Mouse (Mus musculus) liver, postnatal 0 days (tissue): Measurements from ENCODE around the gene Zfp446.

ENCODE experiments used
- CTCF ChIP-seq: sonication (generic); IDR thresholded peaks from 2 replicates; pipeline ENCODE4 v1.5.1; 2016; ENCODE audit warnings: antibody characterized with exemption, low read depth
- EP300 ChIP-seq: IDR thresholded peaks from 2 replicates; pipeline ENCODE4 v1.6.1; 2016; ENCODE audit warnings: antibody characterized with exemption, low read depth, mild to moderate bottlenecking

DNA sequence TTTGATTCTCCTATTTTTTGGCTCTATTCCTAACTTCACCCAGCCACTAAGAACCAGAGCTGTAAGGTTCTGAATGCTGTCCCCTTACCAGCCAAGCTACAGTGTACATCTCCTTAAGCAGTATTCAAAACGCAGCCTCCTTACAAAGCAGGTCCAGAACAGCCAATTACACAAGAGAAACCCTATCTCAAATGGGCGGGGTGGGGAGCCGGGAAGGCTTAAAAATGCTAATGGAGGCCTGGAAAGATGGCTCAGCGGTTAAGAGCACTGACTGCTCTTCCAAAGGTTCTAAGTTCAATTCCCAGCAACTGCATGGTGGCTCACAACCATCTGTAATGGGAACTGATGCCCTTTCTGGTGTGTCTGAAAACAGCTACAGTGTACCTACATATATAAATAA lies 17.9 kb upstream of the Zfp446 start:
- no peak for TF ChIP-seq CTCF
- TF ChIP-seq EP300, result no peak
